10 mouse cellular contexts compared by ENCODE assay signal in the genomic region with DNA sequence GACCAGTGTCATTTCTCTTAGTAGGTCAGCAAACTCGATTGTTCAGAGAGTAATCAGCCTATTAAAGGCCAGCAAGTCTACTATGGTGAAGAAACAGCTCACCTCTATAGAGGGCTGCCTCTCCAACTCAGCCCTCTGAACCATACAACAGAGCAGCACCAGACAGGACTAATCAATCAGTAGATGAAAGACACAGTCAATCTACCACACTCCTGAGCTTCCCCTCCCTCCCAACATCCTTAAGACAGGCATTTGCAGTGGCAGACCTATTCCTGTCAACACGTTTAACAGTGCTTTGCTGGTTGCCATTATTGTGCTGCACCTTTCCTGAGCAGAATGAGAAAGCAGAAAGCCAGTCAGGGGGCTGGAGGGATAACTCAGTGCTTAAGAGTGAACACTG. TPM values are rescaled to one million over a fixed set of nuclear protein-coding genes. Genes with fewer than 3 reads are reported as not detected.
DNase-seq lines count a peak whose midpoint lies in the region; ATAC-seq lines count a peak whose summit lies in the region.
"Had no signal": no experiment of that assay in that cellular context is flagged by ENCODE, and none has a peak within 500 bp of the region (broad histone marks: within the 10 kb centered on the region; RNA-seq: fewer than 3 reads in every experiment).

No protein-coding gene starts in this region.

- no peaks in the 10 kb centered on the region for H3K9me3 ChIP-seq in hindbrain, embryonic 11.5 days (ENCODE audit: control insufficient read depth, low read length)
- no peaks in the 10 kb centered on the region for H3K9me3 ChIP-seq in hindbrain, embryonic 10.5 days
- H3K9me3 ChIP-seq in neural tube, embryonic 14.5 days (ENCODE audit: control insufficient read depth, low read length): no peaks in the 10 kb centered on the region
- no peaks in the 10 kb centered on the region for H3K9me3 ChIP-seq in kidney, embryonic 16.5 days (ENCODE audit: low read length)
- H3K9me3 ChIP-seq: neural tube, embryonic 13.5 days had no signal

- no peak overlapping the region for H3K4me3 ChIP-seq in hindbrain, embryonic 11.5 days (ENCODE audit: low read depth, low read length)
- no peak overlapping the region for H3K4me3 ChIP-seq in hindbrain, embryonic 10.5 days
- H3K4me3 ChIP-seq in neural tube, embryonic 14.5 days (ENCODE audit: low read depth, low read length): no peak overlapping the region
- H3K4me3 ChIP-seq in kidney, embryonic 16.5 days (ENCODE audit: low read length): no peak overlapping the region
- H3K4me3 ChIP-seq: neural tube, embryonic 13.5 days had no signal

- WGBS in hindbrain, embryonic 11.5 days: 68% methylated on average over 2 of the region's 2 CpGs
- 51% methylated on average over 2 of the region's 2 CpGs for WGBS in hindbrain, embryonic 10.5 days
- WGBS in neural tube, embryonic 14.5 days: 39% methylated on average over 2 of the region's 2 CpGs
- WGBS in kidney, embryonic 16.5 days: 54% methylated on average over 2 of the region's 2 CpGs

- H3K4me1 ChIP-seq in hindbrain, embryonic 11.5 days (replicated peaks; ENCODE audit: control insufficient read depth, insufficient read depth, low read length): no peaks in the 10 kb centered on the region
- H3K4me1 ChIP-seq in hindbrain, embryonic 10.5 days (replicated peaks): peaks cover 25% of the 10 kb centered on the region
- H3K4me1 ChIP-seq in neural tube, embryonic 14.5 days (ENCODE audit: control insufficient read depth, insufficient read depth, low read length): no peaks in the 10 kb centered on the region
- H3K4me1 ChIP-seq in kidney, embryonic 16.5 days (ENCODE audit: insufficient read depth, low read length): peaks cover 45% of the 10 kb centered on the region

- no peak for DNase-seq in hindbrain, embryonic 11.5 days (ENCODE audit: low spot score)
- no peak for DNase-seq in hindbrain, embryonic 10.5 days (ENCODE audit: low spot score)
- no peak for DNase-seq in neural tube, embryonic 10.5 days (ENCODE audit: extremely low spot score, low spot score)
- DNase-seq in urinary bladder, postnatal 36 days (ENCODE audit: low spot score in 2 of 2): no peak
- DNase-seq in adrenal gland, postnatal 25 days: no peak
- DNase-seq in frontal cortex, postnatal 14 days (ENCODE audit: low spot score in 2 of 2): no peak
- DNase-seq: layer of hippocampus, adult 9-11 months had no signal

- H3K9ac ChIP-seq in hindbrain, embryonic 11.5 days (ENCODE audit: low read depth, low read length): no peak overlapping the region
- no peak overlapping the region for H3K9ac ChIP-seq in neural tube, embryonic 14.5 days (replicated peaks; ENCODE audit: low read depth, low read length)
- H3K9ac ChIP-seq in kidney, embryonic 16.5 days (replicated peaks; ENCODE audit: low read length): no peak overlapping the region
- H3K9ac ChIP-seq: neural tube, embryonic 13.5 days had no signal

- no peak overlapping the region for H3K4me2 ChIP-seq in hindbrain, embryonic 11.5 days (replicated peaks; ENCODE audit: low read depth, low read length)
- H3K4me2 ChIP-seq in neural tube, embryonic 14.5 days (ENCODE audit: low read depth, low read length): no peak overlapping the region
- peak overlapping the region; percentile 17; the same call in 1 of the 2 replicates for H3K4me2 ChIP-seq in kidney, embryonic 16.5 days (replicated peaks; ENCODE audit: low read depth, low read length)
- H3K4me2 ChIP-seq: neural tube, embryonic 13.5 days had no signal

- no peak overlapping the region for H3K27ac ChIP-seq in hindbrain, embryonic 11.5 days (ENCODE audit: low read depth, low read length)
- no peak overlapping the region for H3K27ac ChIP-seq in hindbrain, embryonic 10.5 days
- H3K27ac ChIP-seq in neural tube, embryonic 14.5 days (ENCODE audit: low read depth, low read length): no peak overlapping the region
- peak overlapping the region; percentile 82 for H3K27ac ChIP-seq in kidney, embryonic 16.5 days (ENCODE audit: low read length)
- H3K27ac ChIP-seq: neural tube, embryonic 13.5 days had no signal

- ATAC-seq in hindbrain, embryonic 11.5 days (ENCODE audit: low FRiP score): peak; percentile 43; the same call in 1 of the 2 replicates
- ATAC-seq in neural tube, embryonic 14.5 days (ENCODE audit: low read depth): peak; percentile 44; the same call in 1 of the 2 replicates
- peak; percentile 54; the same call in 1 of the 2 replicates for ATAC-seq in kidney, embryonic 16.5 days (ENCODE audit: low FRiP score, low TSS enrichment)

- H3K27me3 ChIP-seq in hindbrain, embryonic 11.5 days (ENCODE audit: control insufficient read depth, insufficient read depth, low read length): no peaks in the 10 kb centered on the region
- no peaks in the 10 kb centered on the region for H3K27me3 ChIP-seq in hindbrain, embryonic 10.5 days (ENCODE audit: insufficient read depth, poor library complexity, severe bottlenecking)
- no peaks in the 10 kb centered on the region for H3K27me3 ChIP-seq in neural tube, embryonic 14.5 days (ENCODE audit: control insufficient read depth, insufficient read depth, low read length)
- no peaks in the 10 kb centered on the region for H3K27me3 ChIP-seq in kidney, embryonic 16.5 days (ENCODE audit: insufficient read depth, low read length)
- H3K27me3 ChIP-seq: neural tube, embryonic 13.5 days had no signal

- no peaks in the 10 kb centered on the region for H3K36me3 ChIP-seq in hindbrain, embryonic 11.5 days (ENCODE audit: control insufficient read depth, insufficient read depth, low read length)
- H3K36me3 ChIP-seq in hindbrain, embryonic 10.5 days: no peaks in the 10 kb centered on the region
- H3K36me3 ChIP-seq in neural tube, embryonic 14.5 days (ENCODE audit: control insufficient read depth, insufficient read depth, low read length): no peaks in the 10 kb centered on the region
- H3K36me3 ChIP-seq in kidney, embryonic 16.5 days (ENCODE audit: insufficient read depth, low read length): no peaks in the 10 kb centered on the region
- H3K36me3 ChIP-seq: neural tube, embryonic 13.5 days had no signal

RNA-seq across cellular contexts. Expression of a gene that starts 15.0 kb away (rescaled TPM):
- polyA plus RNA-seq in hindbrain, embryonic 11.5 days (2014; fragmentation: Nextera tagmentation; extraction: Ambion mirVana): 108 and 123 TPM in 2 replicates
- 71.0 and 72.2 TPM in 2 replicates for polyA plus RNA-seq in hindbrain, embryonic 10.5 days (2016; fragmentation: Nextera tagmentation; extraction: Ambion mirVana)
- 130 and 139 TPM in 2 replicates for polyA plus RNA-seq in neural tube, embryonic 14.5 days (2014; fragmentation: Nextera tagmentation; extraction: Ambion mirVana)
- polyA plus RNA-seq in kidney, embryonic 16.5 days (2015; fragmentation: Nextera tagmentation; extraction: Ambion mirVana): 52.7 TPM in 2 replicates
- total RNA-seq in adrenal gland, postnatal 25 days (2021): 81.1 and 93.8 TPM in 2 replicates

RNA-seq across cellular contexts. Expression of a gene that starts 16.3 kb away (rescaled TPM):
- polyA plus RNA-seq in hindbrain, embryonic 11.5 days (2014; fragmentation: Nextera tagmentation; extraction: Ambion mirVana): 9.1 and 16.8 TPM in 2 replicates
- 4.4 and 7.5 TPM in 2 replicates for polyA plus RNA-seq in hindbrain, embryonic 10.5 days (2016; fragmentation: Nextera tagmentation; extraction: Ambion mirVana)
- polyA plus RNA-seq in neural tube, embryonic 14.5 days (2014; fragmentation: Nextera tagmentation; extraction: Ambion mirVana): 18.8 and 31.1 TPM in 2 replicates
- polyA plus RNA-seq in kidney, embryonic 16.5 days (2015; fragmentation: Nextera tagmentation; extraction: Ambion mirVana): 2.8 and 4.0 TPM in 2 replicates
- total RNA-seq in adrenal gland, postnatal 25 days (2021): 5.3 and 6.0 TPM in 2 replicates
